Mouse (Mus musculus): ENCODE measurements at regions not wholly inside any gene's neighbourhood (a gene's known extent, or its start where the extent isn't known, plus 50 kb on each side); places are given as distances from the start of the nearest gene placed in this dataset.

DNA sequence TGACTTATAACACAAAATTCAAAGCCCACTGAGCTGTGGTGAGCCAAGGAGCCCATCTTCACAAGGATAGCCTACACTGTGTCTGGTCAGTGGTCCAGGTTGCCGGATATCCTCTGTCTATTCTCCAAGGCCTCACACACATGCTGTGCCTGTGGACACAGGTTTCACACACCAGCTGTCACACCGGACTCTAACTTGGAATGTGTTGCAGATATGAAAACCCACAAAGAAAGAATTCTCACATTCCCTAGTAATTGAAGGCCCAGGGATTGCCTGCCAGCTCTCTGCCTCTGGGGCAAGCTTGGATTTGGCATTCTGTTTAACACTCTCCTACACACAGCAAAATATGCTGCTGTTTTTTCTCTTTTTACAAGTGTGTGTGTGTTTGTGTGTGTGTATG is 595.4 kb upstream of the Arpp21 start:
- TF ChIP-seq CTCF (IDR thresholded peaks at IDR 0.05; ENCODE audit: low read depth): no peak
- TF ChIP-seq EP300 (IDR thresholded peaks at IDR 0.05; ENCODE audit: low read depth): no peak

All from liver, postnatal 0 days (tissue).